16 mouse cellular contexts compared by ENCODE assay signal in the genomic region with DNA sequence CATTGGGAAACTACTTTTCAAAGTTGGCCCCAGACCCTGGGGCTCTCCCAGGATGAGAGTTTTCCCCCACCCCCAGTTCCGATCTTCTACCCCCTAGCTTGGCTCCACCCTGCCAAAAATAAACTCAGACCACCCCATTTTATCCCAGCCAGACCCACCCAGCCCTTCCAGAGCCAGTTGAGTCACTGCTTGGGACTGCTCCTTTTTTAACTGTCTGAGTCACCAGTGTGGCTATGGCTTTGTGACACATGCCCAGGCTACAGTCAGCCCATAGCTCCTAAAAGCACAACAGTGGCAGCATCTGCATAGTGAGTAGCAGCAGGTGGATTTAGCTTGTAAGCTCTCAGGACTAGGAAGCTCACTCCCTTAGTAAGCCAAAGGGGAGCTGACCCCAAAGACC. TPM values are rescaled to one million over a fixed set of nuclear protein-coding genes. Genes with fewer than 3 reads are reported as not detected.
DNase-seq lines count a peak whose midpoint lies in the region; ATAC-seq lines count a peak whose summit lies in the region.
"Had no signal": no experiment of that assay in that cellular context is flagged by ENCODE, and none has a peak within 500 bp of the region (broad histone marks: within the 10 kb centered on the region; RNA-seq: fewer than 3 reads in every experiment).

No protein-coding gene starts in this region.

- WGBS in heart, embryonic 11.5 days (ENCODE audit: insufficient replicate concordance) = 35% methylated on average over 1 of the region's 1 CpGs
- 81% methylated on average over 1 of the region's 1 CpGs for WGBS in limb, embryonic 12.5 days
- WGBS in limb, embryonic 10.5 days = 86% methylated on average over 1 of the region's 1 CpGs
- 68% methylated on average over 1 of the region's 1 CpGs for WGBS in limb, embryonic 13.5 days
- WGBS in liver, embryonic 12.5 days (ENCODE audit: insufficient replicate concordance) = 30% methylated on average over 1 of the region's 1 CpGs

- H3K36me3 ChIP-seq in heart, embryonic 11.5 days (ENCODE audit: control insufficient read depth, insufficient read depth, low read length) = no peaks in the 10 kb centered on the region
- H3K36me3 ChIP-seq in limb, embryonic 12.5 days = peaks cover 6% of the 10 kb centered on the region
- H3K36me3 ChIP-seq in limb, embryonic 10.5 days = no peaks in the 10 kb centered on the region
- H3K36me3 ChIP-seq in limb, embryonic 13.5 days = peaks cover 23% of the 10 kb centered on the region
- no peaks in the 10 kb centered on the region for H3K36me3 ChIP-seq in liver, embryonic 12.5 days
- H3K36me3 ChIP-seq: forebrain, embryonic 15.5 days; neural tube, embryonic 15.5 days had no signal

- no peaks in the 10 kb centered on the region for H3K27me3 ChIP-seq in heart, embryonic 11.5 days (ENCODE audit: control insufficient read depth, insufficient read depth, low read length)
- no peaks in the 10 kb centered on the region for H3K27me3 ChIP-seq in limb, embryonic 12.5 days
- H3K27me3 ChIP-seq in limb, embryonic 10.5 days (ENCODE audit: low read depth, poor library complexity, severe bottlenecking) = no peaks in the 10 kb centered on the region
- H3K27me3 ChIP-seq in limb, embryonic 13.5 days = no peaks in the 10 kb centered on the region
- 0 out of 2 replicates have a peak, but pooled peaks cover 10% of the 10 kb centered on the region for H3K27me3 ChIP-seq in liver, embryonic 12.5 days (replicated peaks)
- H3K27me3 ChIP-seq: forebrain, embryonic 15.5 days; neural tube, embryonic 15.5 days had no signal

- H3K4me2 ChIP-seq in heart, embryonic 11.5 days = 0 out of 2 replicates have a peak overlapping the region, but pooled peaks have one; percentile 11
- no peak overlapping the region for H3K4me2 ChIP-seq in limb, embryonic 12.5 days
- peak overlapping the region; percentile 29; the same call in 1 of the 2 replicates for H3K4me2 ChIP-seq in limb, embryonic 13.5 days (replicated peaks)
- no peak overlapping the region for H3K4me2 ChIP-seq in liver, embryonic 12.5 days
- H3K4me2 ChIP-seq: forebrain, embryonic 15.5 days; liver, embryonic 11.5 days; neural tube, embryonic 15.5 days had no signal

- no peak overlapping the region for H3K4me3 ChIP-seq in heart, embryonic 11.5 days (ENCODE audit: low read depth, low read length)
- no peak overlapping the region for H3K4me3 ChIP-seq in limb, embryonic 12.5 days (replicated peaks)
- H3K4me3 ChIP-seq in limb, embryonic 10.5 days = no peak overlapping the region
- H3K4me3 ChIP-seq in limb, embryonic 13.5 days = no peak overlapping the region
- no peak overlapping the region for H3K4me3 ChIP-seq in liver, embryonic 12.5 days
- H3K4me3 ChIP-seq: forebrain, embryonic 15.5 days; neural tube, embryonic 15.5 days had no signal

- H3K9me3 ChIP-seq in heart, embryonic 11.5 days (replicated peaks; ENCODE audit: control insufficient read depth, low read length) = no peaks in the 10 kb centered on the region
- H3K9me3 ChIP-seq in limb, embryonic 12.5 days = no peaks in the 10 kb centered on the region
- H3K9me3 ChIP-seq in limb, embryonic 10.5 days (replicated peaks) = no peaks in the 10 kb centered on the region
- H3K9me3 ChIP-seq in limb, embryonic 13.5 days = no peaks in the 10 kb centered on the region
- no peaks in the 10 kb centered on the region for H3K9me3 ChIP-seq in liver, embryonic 12.5 days (replicated peaks)
- H3K9me3 ChIP-seq: forebrain, embryonic 15.5 days; neural tube, embryonic 15.5 days had no signal

- no peak overlapping the region for H3K9ac ChIP-seq in heart, embryonic 11.5 days (ENCODE audit: low read depth, low read length)
- no peak overlapping the region for H3K9ac ChIP-seq in limb, embryonic 12.5 days (replicated peaks)
- no peak overlapping the region for H3K9ac ChIP-seq in limb, embryonic 13.5 days
- H3K9ac ChIP-seq in liver, embryonic 12.5 days = no peak overlapping the region
- H3K9ac ChIP-seq: forebrain, embryonic 15.5 days; neural tube, embryonic 15.5 days had no signal

- H3K4me1 ChIP-seq in heart, embryonic 11.5 days (ENCODE audit: control insufficient read depth, insufficient read depth, low read length) = peaks cover 68% of the 10 kb centered on the region
- H3K4me1 ChIP-seq in limb, embryonic 12.5 days (replicated peaks) = peaks cover 70% of the 10 kb centered on the region
- H3K4me1 ChIP-seq in limb, embryonic 10.5 days = peaks cover 55% of the 10 kb centered on the region
- H3K4me1 ChIP-seq in limb, embryonic 13.5 days = peaks cover 79% of the 10 kb centered on the region
- peaks cover 5% of the 10 kb centered on the region; the same call in 1 of the 2 replicates for H3K4me1 ChIP-seq in liver, embryonic 12.5 days

- peak overlapping the region; percentile 36; the same call in 1 of the 2 replicates for H3K27ac ChIP-seq in heart, embryonic 11.5 days (ENCODE audit: low read depth, low read length)
- 0 out of 2 replicates have a peak overlapping the region, but pooled peaks have one; percentile 35 for H3K27ac ChIP-seq in limb, embryonic 12.5 days
- no peak overlapping the region for H3K27ac ChIP-seq in limb, embryonic 10.5 days
- H3K27ac ChIP-seq in limb, embryonic 13.5 days = 0 out of 2 replicates have a peak overlapping the region, but pooled peaks have one; percentile 67
- H3K27ac ChIP-seq in liver, embryonic 12.5 days = no peak overlapping the region
- H3K27ac ChIP-seq: forebrain, embryonic 15.5 days; neural tube, embryonic 15.5 days had no signal

- DNase-seq in heart, adult 9 months (ENCODE audit: low spot score in 2 of 2) = no peak
- no peak for DNase-seq in limb, embryonic 10.5 days (ENCODE audit: low spot score)
- peak; percentile 49 for DNase-seq in NIH3T3 (ENCODE audit: low read depth)
- no peak for DNase-seq in kidney, postnatal 25 days
- DNase-seq: cerebellum, postnatal 14 days; gastrocnemius, postnatal 25 days; lung, postnatal 36 days; thymus, adult 2 months had no signal

- no peak for ATAC-seq in heart, embryonic 11.5 days (replicated peaks; ENCODE audit: insufficient number of reproducible peaks, low FRiP score, low TSS enrichment)
- ATAC-seq in limb, embryonic 12.5 days (ENCODE audit: insufficient number of reproducible peaks, insufficient read depth, low FRiP score, low TSS enrichment, low read depth) = no peak
- no peak for ATAC-seq in limb, embryonic 13.5 days (ENCODE audit: low FRiP score, low read depth)
- no peak for ATAC-seq in liver, embryonic 12.5 days
- ATAC-seq: forebrain, embryonic 15.5 days; hindbrain, embryonic 16.5 days had no signal

RNA-seq across cellular contexts. Expression of gene Cspg4, which starts 8.3 kb away (rescaled TPM):
- 18.6 and 22.0 TPM in 2 replicates for polyA plus RNA-seq in heart, embryonic 11.5 days (2014; fragmentation: Nextera tagmentation; extraction: Ambion mirVana)
- 13.8 and 17.5 TPM in 2 replicates for polyA plus RNA-seq in limb, embryonic 12.5 days (2016; fragmentation: Nextera tagmentation; extraction: Ambion mirVana)
- 2.1 and 5.0 TPM in 2 replicates for polyA plus RNA-seq in limb, embryonic 10.5 days (2016; fragmentation: Nextera tagmentation; extraction: Ambion mirVana)
- 38.3 and 41.1 TPM in 2 replicates for polyA plus RNA-seq in limb, embryonic 13.5 days (2015; fragmentation: Nextera tagmentation; extraction: Ambion mirVana)
- polyA plus RNA-seq in liver, embryonic 12.5 days (2016; fragmentation: Nextera tagmentation; extraction: Ambion mirVana) = 0.62 and 0.63 TPM in 2 replicates

RNA-seq across cellular contexts. Expression of gene Odf3l1, which starts 8.6 kb away (rescaled TPM):
- 0.82 and 0.87 TPM in 2 replicates for polyA plus RNA-seq in heart, embryonic 11.5 days (2014; fragmentation: Nextera tagmentation; extraction: Ambion mirVana)
- polyA plus RNA-seq in limb, embryonic 12.5 days (2016; fragmentation: Nextera tagmentation; extraction: Ambion mirVana) = 0.52 and 0.53 TPM in 2 replicates
- polyA plus RNA-seq in limb, embryonic 10.5 days (2016; fragmentation: Nextera tagmentation; extraction: Ambion mirVana) = 0.35 TPM in 1 of 2 replicates, not detected in the other
- polyA plus RNA-seq in limb, embryonic 13.5 days (2015; fragmentation: Nextera tagmentation; extraction: Ambion mirVana) = 0.27 and 0.94 TPM in 2 replicates
- not detected in 2 replicates for polyA plus RNA-seq in liver, embryonic 12.5 days (2016; fragmentation: Nextera tagmentation; extraction: Ambion mirVana)
- polyA plus RNA-seq: forebrain, embryonic 15.5 days; hindbrain, embryonic 16.5 days; liver, embryonic 11.5 days had no signal

RNA-seq across cellular contexts. Expression of gene Snx33, which starts 55.1 kb away (rescaled TPM):
- 4.5 and 5.2 TPM in 2 replicates for polyA plus RNA-seq in heart, embryonic 11.5 days (2014; fragmentation: Nextera tagmentation; extraction: Ambion mirVana)
- 12.2 and 14.1 TPM in 2 replicates for polyA plus RNA-seq in limb, embryonic 12.5 days (2016; fragmentation: Nextera tagmentation; extraction: Ambion mirVana)
- polyA plus RNA-seq in limb, embryonic 10.5 days (2016; fragmentation: Nextera tagmentation; extraction: Ambion mirVana) = 9.3 and 11.6 TPM in 2 replicates
- polyA plus RNA-seq in limb, embryonic 13.5 days (2015; fragmentation: Nextera tagmentation; extraction: Ambion mirVana) = 12.0 and 13.1 TPM in 2 replicates
- 1.8 and 2.2 TPM in 2 replicates for polyA plus RNA-seq in liver, embryonic 12.5 days (2016; fragmentation: Nextera tagmentation; extraction: Ambion mirVana)

Comparison
In these comparisons a context has a peak if more than half of its experiments do, and no peak if none do; other contexts are left out.
1. H3K27ac ChIP-seq: peak in heart, embryonic 11.5 days (single experiment), limb, embryonic 12.5 days (single experiment) and limb, embryonic 13.5 days (single experiment); none in limb, embryonic 10.5 days (single experiment) and liver, embryonic 12.5 days (single experiment).
2. H3K4me2 ChIP-seq: peak in heart, embryonic 11.5 days (single experiment) and limb, embryonic 13.5 days (single experiment); none in limb, embryonic 12.5 days (single experiment) and liver, embryonic 12.5 days (single experiment).